Mouse (Mus musculus) CD4-positive, CD25-positive, alpha-beta regulatory T cell, adult 4 months (primary cell): ENCODE data around the gene Mcl1. TPM values are rescaled to one million over a fixed set of nuclear protein-coding genes. Genes with fewer than 3 reads are reported as not detected.

Experiments
- ATAC-seq: one replicate; pipeline ENCODE4 v1.8.0; 2017
- polyA plus RNA-seq, 2 experiments: library from polyadenylated mRNA; unstranded; fragments of 100-300 nt; shearing (Covaris generic); gene quantifications; one replicate each; pipeline ENCODE4 v1.2.1; 2017

Gene Mcl1
- polyA plus RNA-seq, 2 experiments from 2014 or later = 61.0 to 96.6 TPM

GRCm38 (mm10) chr3:95687524-95688421, 29.2 kb downstream of the Mcl1 start, which contains the start of gene Adamtsl4:
Gene Adamtsl4 (minus strand): TSS chr3:95687917.
- peak; percentile 57 for ATAC-seq

GRCm38 (mm10) chr3:95689171-95689915, 30.8 kb downstream of the Mcl1 start:
- ATAC-seq = no peak

- ATAC-seq = no peak
These were observed 31.4 kb downstream of the Mcl1 start for GRCm38 (mm10) chr3:95689940-95690339.

GRCm38 (mm10) chr3:95690552-95690951, 32.0 kb downstream of the Mcl1 start:
- ATAC-seq = peak; percentile 65

GRCm38 (mm10) chr3:95692677-95693076, 34.1 kb downstream of the Mcl1 start:
- no peak for ATAC-seq

- peak; percentile 43 for ATAC-seq
These were observed 35.5 kb downstream of the Mcl1 start for GRCm38 (mm10) chr3:95693821-95694807.

GRCm38 (mm10) chr3:95694808-95695703, 36.5 kb downstream of the Mcl1 start:
- no peak for ATAC-seq

- no peak for ATAC-seq
These were observed 37.2 kb downstream of the Mcl1 start for GRCm38 (mm10) chr3:95695796-95696195.

- ATAC-seq = no peak
These were observed 37.8 kb downstream of the Mcl1 start for GRCm38 (mm10) chr3:95696360-95696759.

- no peak for ATAC-seq
These were observed 39.7 kb downstream of the Mcl1 start for GRCm38 (mm10) chr3:95698286-95698685.

- no peak for ATAC-seq
These were observed 41.7 kb downstream of the Mcl1 start for GRCm38 (mm10) chr3:95700233-95700681.

GRCm38 (mm10) chr3:95701085-95701484, 42.5 kb downstream of the Mcl1 start:
- no peak for ATAC-seq

GRCm38 (mm10) chr3:95701877-95702540, 43.4 kb downstream of the Mcl1 start:
- no peak for ATAC-seq

GRCm38 (mm10) chr3:95703276-95703675, 44.7 kb downstream of the Mcl1 start:
- no peak for ATAC-seq

GRCm38 (mm10) chr3:95704612-95705011, 46.0 kb downstream of the Mcl1 start:
- ATAC-seq = no peak

- no peak for ATAC-seq
These were observed 47.7 kb downstream of the Mcl1 start for GRCm38 (mm10) chr3:95706273-95706672.

- ATAC-seq = peak; percentile 83
These were observed 48.9 kb downstream of the Mcl1 start for GRCm38 (mm10) chr3:95707497-95707896.

- ATAC-seq = peak; percentile 65
These were observed 50.5 kb downstream of the Mcl1 start for GRCm38 (mm10) chr3:95709044-95709443.

- peak; percentile 55 for ATAC-seq
These were observed 51.4 kb downstream of the Mcl1 start for GRCm38 (mm10) chr3:95709967-95710366.
